Mouse (Mus musculus) MEL (cell line): ENCODE measurements around the gene Swsap1. TPM values are rescaled to one million over a fixed set of nuclear protein-coding genes. Genes with fewer than 3 reads are reported as not detected.

Source experiments
- DNase-seq: peaks from one replicate; pipeline ENCODE4 v3.0.0; 2011; ENCODE audit warnings: low read depth, low spot score
- H3K27ac ChIP-seq: 2 replicates; pipeline ENCODE4 v1.5.1; 2012; ENCODE audit warnings: low read depth, mild to moderate bottlenecking, control low read depth, low read length, moderate library complexity; ENCODE audit not compliant: control insufficient read depth
- H3K27me3 ChIP-seq, 2 experiments: fragments of 150-350 bp in 1 of 2; sonication (generic) in 1 of 2; 2 replicates each; pipeline ENCODE4 v1.6.1; 2012; ENCODE audit warnings: low read length in 2 of 2, mild to moderate bottlenecking in 2 of 2, improper control_type of control experiment in 1 of 2, moderate library complexity in 1 of 2; ENCODE audit not compliant: insufficient read depth in 2 of 2, control insufficient read depth in 1 of 2
- H3K36me3 ChIP-seq, 2 experiments: 2 replicates each; pipeline ENCODE4 v1.6.1; 2012 to 2014; ENCODE audit warnings: low read length in 2 of 2, improper control_type of control experiment in 1 of 2, inconsistent platforms in 1 of 2, mild to moderate bottlenecking in 1 of 2; ENCODE audit not compliant: insufficient read depth in 2 of 2, control insufficient read depth in 1 of 2
- H3K4me1 ChIP-seq, 2 experiments: fragments of 150-350 bp in 1 of 2; sonication (generic) in 1 of 2; 2 replicates each; pipeline ENCODE4 v1.6.1; 2012; ENCODE audit warnings: low read length in 2 of 2, improper control_type of control experiment in 1 of 2, mild to moderate bottlenecking in 1 of 2; ENCODE audit not compliant: insufficient read depth in 2 of 2, control insufficient read depth in 1 of 2
- H3K4me3 ChIP-seq, 2 experiments: fragments of 150-350 bp in 1 of 2; sonication (generic) in 1 of 2; 2 replicates each; pipeline ENCODE4 v1.5.1; 2012; ENCODE audit warnings: low read depth in 2 of 2, low read length in 2 of 2, mild to moderate bottlenecking in 2 of 2, moderate library complexity in 2 of 2, control low read depth in 1 of 2, improper control_type of control experiment in 1 of 2; ENCODE audit not compliant: control insufficient read depth in 1 of 2, insufficient read depth in 1 of 2
- H3K79me2 ChIP-seq: 2 replicates; pipeline ENCODE4 v1.6.1; 2012; ENCODE audit warnings: mild to moderate bottlenecking, low read length, moderate library complexity; ENCODE audit not compliant: control insufficient read depth, poor library complexity, insufficient read depth
- H3K9ac ChIP-seq: 2 replicates; pipeline ENCODE4 v1.6.1; 2012; ENCODE audit warnings: low read depth, mild to moderate bottlenecking, control low read depth, low read length, moderate library complexity; ENCODE audit not compliant: control insufficient read depth, poor library complexity, severe bottlenecking
- H3K9me3 ChIP-seq: fragments of 150-350 bp; sonication (generic); replicated peaks from 2 replicates; pipeline ENCODE4 v1.6.1; 2012; ENCODE audit warnings: mild to moderate bottlenecking, low read length, improper control_type of control experiment, moderate library complexity; ENCODE audit not compliant: insufficient read depth
- BHLHE40 ChIP-seq: IDR thresholded peaks from 2 replicates; pipeline ENCODE4 v1.6.1; 2012; ENCODE audit warnings: low read depth, mild to moderate bottlenecking, inconsistent platforms, low read length, improper control_type of control experiment, borderline replicate concordance
- CHD2 ChIP-seq: IDR thresholded peaks from 2 replicates; pipeline ENCODE4 v1.6.1; 2011; ENCODE audit warnings: low read length, improper control_type of control experiment
- E2F4 ChIP-seq: IDR thresholded peaks from 2 replicates; pipeline ENCODE4 v1.6.1; 2011; ENCODE audit warnings: low read depth, low read length, improper control_type of control experiment, borderline replicate concordance
- ELF1 ChIP-seq: IDR thresholded peaks from 2 replicates; pipeline ENCODE4 v1.6.1; 2014; ENCODE audit warnings: low read depth, mild to moderate bottlenecking, inconsistent platforms, low read length, improper control_type of control experiment, moderate library complexity
- EP300 ChIP-seq, 2 experiments: IDR thresholded peaks; 2 replicates each; pipeline ENCODE4 v1.6.1; 2011; ENCODE audit warnings: improper control_type of control experiment in 2 of 2, low read length in 2 of 2, low read depth in 1 of 2, mild to moderate bottlenecking in 1 of 2
- ETS1 ChIP-seq: IDR thresholded peaks from 2 replicates; pipeline ENCODE4 v1.6.1; 2012; ENCODE audit warnings: low read depth, mild to moderate bottlenecking, inconsistent platforms, low read length, improper control_type of control experiment, moderate library complexity
- GABPA ChIP-seq: IDR thresholded peaks from 2 replicates; pipeline ENCODE4 v1.6.1; 2012; ENCODE audit warnings: low read depth, mild to moderate bottlenecking, inconsistent platforms, low read length, improper control_type of control experiment, moderate library complexity
- GATA1 ChIP-seq: IDR thresholded peaks from 2 replicates; pipeline ENCODE4 v1.6.1; 2011; ENCODE audit warnings: low read depth, low read length, improper control_type of control experiment
- JUND ChIP-seq: IDR thresholded peaks from 2 replicates; pipeline ENCODE4 v1.6.1; 2011; ENCODE audit warnings: low read depth, mild to moderate bottlenecking, improper control_type of control experiment, low read length
- MAFK ChIP-seq: IDR thresholded peaks from 2 replicates; pipeline ENCODE4 v1.6.1; 2011; ENCODE audit warnings: low read depth, mild to moderate bottlenecking, low read length, improper control_type of control experiment, borderline replicate concordance
- MAZ ChIP-seq: IDR thresholded peaks from 2 replicates; pipeline ENCODE4 v1.6.1; 2012; ENCODE audit warnings: low read depth, mild to moderate bottlenecking, inconsistent platforms, low read length, improper control_type of control experiment
- MEF2A ChIP-seq: IDR thresholded peaks from 2 replicates; pipeline ENCODE4 v1.6.1; 2014; ENCODE audit warnings: low read depth, mild to moderate bottlenecking, inconsistent platforms, low read length, improper control_type of control experiment; ENCODE audit not compliant: poor library complexity, insufficient replicate concordance, severe bottlenecking; ENCODE audit errors: extremely low read depth
- MXI1 ChIP-seq: IDR thresholded peaks from 2 replicates; pipeline ENCODE4 v1.6.1; 2011; ENCODE audit warnings: mild to moderate bottlenecking, low read depth, low read length, improper control_type of control experiment
- NELFE ChIP-seq: IDR thresholded peaks from 2 replicates; pipeline ENCODE4 v1.6.1; 2011; ENCODE audit warnings: low read depth, low read length, improper control_type of control experiment
- POLR2A ChIP-seq, 2 experiments: IDR thresholded peaks; 2 replicates each; pipeline ENCODE4 v1.6.1; 2011 to 2012; ENCODE audit warnings: low read length in 2 of 2, mild to moderate bottlenecking in 2 of 2, control low read depth in 1 of 2, improper control_type of control experiment in 1 of 2, low read depth in 1 of 2, moderate library complexity in 1 of 2; ENCODE audit not compliant: control insufficient read depth in 1 of 2, insufficient read depth in 1 of 2, poor library complexity in 1 of 2
- POLR2AphosphoS2 ChIP-seq: IDR thresholded peaks from 2 replicates; pipeline ENCODE4 v1.6.1; 2011; ENCODE audit warnings: low read length, improper control_type of control experiment
- RAD21 ChIP-seq: IDR thresholded peaks from 2 replicates; pipeline ENCODE4 v1.6.1; 2011; ENCODE audit warnings: mild to moderate bottlenecking, low read depth, low read length, improper control_type of control experiment
- RCOR1 ChIP-seq: IDR thresholded peaks from 2 replicates; pipeline ENCODE4 v1.6.1; 2012; ENCODE audit warnings: low read depth, mild to moderate bottlenecking, inconsistent platforms, low read length, improper control_type of control experiment
- SIN3A ChIP-seq: IDR thresholded peaks from 2 replicates; pipeline ENCODE4 v1.6.1; 2012; ENCODE audit warnings: low read length, improper control_type of control experiment, inconsistent platforms
- TAL1 ChIP-seq: IDR thresholded peaks from 2 replicates; pipeline ENCODE4 v1.6.1; 2012; ENCODE audit warnings: mild to moderate bottlenecking, inconsistent platforms, low read length, moderate library complexity, mixed read lengths
- ZKSCAN1 ChIP-seq: IDR thresholded peaks from 2 replicates; pipeline ENCODE4 v1.6.1; 2012; ENCODE audit warnings: low read depth, mild to moderate bottlenecking, inconsistent platforms, low read length, improper control_type of control experiment, moderate library complexity
- polyA plus RNA-seq, 2 experiments: library from polyadenylated mRNA; stranded (reverse) in 1 of 2; unstranded in 1 of 2; fragments of >175 nt in 1 of 2; fragments of >200 nt in 1 of 2; gene quantifications; 2 replicates each; pipeline versions ENCODE4 v1.2.1 to v1.2.4; 2012; ENCODE audit warnings: low replicate concordance in 2 of 2, low read depth in 1 of 2; ENCODE audit not compliant: insufficient read length in 2 of 2, insufficient read depth in 1 of 2, missing spikeins in 1 of 2
- total RNA-seq: library from RNA; depleted of rRNA; stranded (reverse); fragments of 300-350 nt; gene quantifications from 2 replicates; pipeline ENCODE4 v1.2.3, GENCODE M21; 2012

Swsap1 gene
- total and polyA plus RNA-seq, 3 experiments: 17.2 to 19.3 TPM; not detected in 1

DNA sequence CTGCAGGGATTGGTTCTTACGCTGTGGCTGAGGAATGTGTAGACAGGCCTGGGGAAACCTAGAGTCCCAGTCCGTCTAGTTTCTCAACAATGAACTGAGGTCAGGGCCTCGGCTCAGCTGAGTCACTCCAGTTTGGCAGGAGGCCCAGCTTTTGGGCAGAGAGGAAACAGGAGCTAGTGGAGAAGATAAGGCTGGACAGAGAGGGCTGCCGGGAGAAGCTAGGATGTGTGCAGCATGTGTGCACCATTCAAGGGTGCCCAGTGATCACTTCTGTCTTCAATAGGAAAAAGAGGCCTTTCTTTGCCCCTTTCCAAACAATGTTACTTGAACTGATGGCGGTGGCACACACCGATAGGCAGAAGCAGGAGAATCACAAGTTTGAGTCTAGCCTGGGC, 31.5 kb upstream of the Swsap1 start (continued):
- TF ChIP-seq ELF1 (0 out of 2 replicates have a peak, but pooled peaks have one; percentile 31), POLR2A (IDR thresholded peaks at IDR 0.05; ENCODE audit: control insufficient read depth in 1 of 2, insufficient read depth in 1 of 2, low read depth in 1 of 2, low read length in 2 of 2, poor library complexity in 1 of 2) (peak in 1 of 2 experiments; percentile 60; a peak in 1 of 4 replicates), JUND (peak; percentile 90; the same call in 1 of the 2 replicates), GATA1 (peak; percentile 98), ETS1 (peak; percentile 99), MEF2A (no peak), MAFK (peak; percentile 96), TAL1 (peak; percentile 86), E2F4 (0 out of 2 replicates have a peak, but pooled peaks have one; percentile 62), NELFE (peak; percentile 5; the same call in 1 of the 2 replicates), MAZ (no peak), EP300 (IDR thresholded peaks at IDR 0.05; ENCODE audit: low read depth in 1 of 2, low read length in 2 of 2) (peak; percentile 94 to 99), RCOR1 (peak; percentile 96), CHD2 (peak; percentile 43), ZKSCAN1 (peak; percentile 64), POLR2AphosphoS2 (peak; percentile 74), SIN3A (peak; percentile 98), RAD21 (no peak), MXI1 (peak; percentile 94), BHLHE40 (peak; percentile 85)

DNA sequence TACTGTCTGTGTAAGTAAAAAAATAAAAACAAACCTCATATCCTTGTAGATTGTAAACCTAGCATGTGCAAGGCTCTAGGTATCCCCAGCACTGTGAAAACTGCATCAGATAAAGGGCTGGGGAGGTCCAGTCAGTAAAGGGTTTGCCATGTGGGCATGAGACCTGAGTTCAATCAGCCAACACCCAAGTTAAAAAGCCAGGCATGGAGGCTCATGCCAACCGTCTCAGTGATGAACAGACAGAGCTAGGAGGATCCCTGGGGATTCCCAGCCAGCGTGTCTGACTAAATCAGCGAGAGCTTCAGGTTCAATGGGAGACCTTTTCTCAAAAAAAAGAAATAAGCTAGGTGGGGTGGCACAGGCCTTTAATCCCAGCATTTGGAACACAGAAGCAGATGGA, 30.5 kb upstream of the Swsap1 start:
- no peak overlapping the region for H3K9ac ChIP-seq
- peaks cover 17 to 34% of the 10 kb centered on the region in 2 experiments for H3K4me1 ChIP-seq
- no peaks in the 10 kb centered on the region for H3K9me3 ChIP-seq
- no peak overlapping the region for H3K4me3 ChIP-seq
- no peak for DNase-seq
- TF ChIP-seq GABPA (no peak), ZKSCAN1 (peak; percentile 13; the same call in 1 of the 2 replicates), RAD21 (no peak)
- no peaks in the 10 kb centered on the region for H3K27me3 ChIP-seq
- peaks cover 2 to 28% of the 10 kb centered on the region in 2 experiments for H3K36me3 ChIP-seq
- H3K79me2 ChIP-seq: peaks cover 8% of the 10 kb centered on the region
- H3K27ac ChIP-seq: no peak overlapping the region; the same call in 1 of the 2 replicates
